Mouse (Mus musculus): ENCODE measurements at regions not wholly inside any gene's neighbourhood (a gene's known extent, or its start where the extent isn't known, plus 50 kb on each side); places are given as distances from the start of the nearest gene placed in this dataset.
A peak's percentile ranks its signal among the peaks of the same experiment; 100 is the strongest.
"Not testable (repeated sequence)": the region's sequence is repeated elsewhere in the genome, so short reads cannot be mapped to it uniquely, and the experiment has no call there.

DNA sequence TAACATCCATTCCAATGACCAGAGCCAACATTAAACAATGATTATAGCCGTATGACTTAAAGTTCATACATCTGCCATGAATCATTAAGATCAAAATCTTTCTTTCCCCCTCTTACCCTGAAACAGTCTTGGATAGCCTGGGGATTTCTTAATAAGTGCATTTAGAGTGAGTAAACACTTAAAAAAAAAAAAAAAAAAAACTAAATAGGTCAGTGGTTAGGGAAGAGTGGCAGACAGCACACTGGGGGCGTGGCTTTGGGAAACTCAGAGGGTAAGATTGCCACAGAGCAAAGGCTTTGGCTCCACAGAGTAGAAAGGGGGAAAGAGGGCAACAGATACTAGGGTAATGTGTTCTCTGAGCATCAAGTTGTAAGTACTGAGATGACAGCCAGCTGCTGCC is 382.3 kb downstream of the 1190002N15Rik start:
- DNase-seq, result no peak
- intact Hi-C loops (cut with DNase I), result no loop called here

- intact Hi-C loops (cut with DNase I), result no loop called here
- no peak for DNase-seq
These were observed 389.4 kb downstream of the 1190002N15Rik start for GRCm38 (mm10) chr9:94148474-94148873.

- intact Hi-C loops (cut with DNase I), result no loop called here
- no peak for DNase-seq
These were observed 391.1 kb downstream of the 1190002N15Rik start for GRCm38 (mm10) chr9:94146787-94147186.

DNA sequence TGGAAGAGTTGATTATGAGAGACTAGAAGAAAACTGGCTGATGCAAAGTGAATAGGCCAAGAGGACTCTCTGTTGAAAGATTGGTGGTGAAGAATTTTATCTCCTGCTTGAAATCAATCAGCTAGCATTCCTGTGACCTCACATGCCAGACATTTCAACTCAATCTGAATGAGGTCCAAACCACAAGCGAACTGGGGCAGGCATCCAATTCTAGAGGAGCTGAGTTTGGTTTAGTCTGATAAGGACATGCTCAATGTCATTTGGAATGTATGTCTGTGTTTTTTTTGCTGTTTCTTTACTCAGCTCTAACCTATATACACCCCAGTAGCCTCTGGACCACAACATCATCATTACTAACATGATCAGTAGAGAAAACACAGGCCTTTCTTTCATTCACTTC is 401.4 kb downstream of the 1190002N15Rik start:
- intact Hi-C loops (cut with DNase I), result no loop called here
- DNase-seq, result peak in 1 of 2 experiments; percentile 6

GRCm38 (mm10) chr9:94133682-94134081 is 404.2 kb downstream of the 1190002N15Rik start:
- DNase-seq, result no peak
- intact Hi-C loops (cut with DNase I), result no loop called here

DNA sequence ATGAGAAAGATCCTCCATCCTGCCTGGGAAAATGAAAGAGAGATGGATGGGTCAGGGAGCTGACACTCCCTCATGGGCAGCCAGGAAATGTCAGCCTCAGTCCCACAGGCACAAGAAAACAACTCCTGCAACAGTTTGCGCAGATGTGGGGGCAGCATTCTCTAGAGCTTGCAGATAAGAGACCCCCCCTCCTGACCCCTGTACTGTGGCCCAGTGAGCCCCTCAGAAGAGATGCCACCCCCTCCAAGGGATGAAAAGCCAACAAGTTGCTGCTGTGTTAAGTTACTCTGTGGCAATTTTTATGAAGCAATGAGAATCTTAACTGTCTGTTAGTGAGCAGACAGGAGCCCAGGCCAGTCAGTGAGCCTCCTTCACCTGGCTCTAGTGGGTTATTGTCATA is 406.5 kb downstream of the 1190002N15Rik start:
- no peak for DNase-seq
- intact Hi-C loops (cut with DNase I), result no loop called here

GRCm38 (mm10) chr9:94116961-94117360 is 420.9 kb downstream of the 1190002N15Rik start:
- peak; percentile 3 to 4 for DNase-seq
- intact Hi-C loops (cut with DNase I), result no loop called here

DNA sequence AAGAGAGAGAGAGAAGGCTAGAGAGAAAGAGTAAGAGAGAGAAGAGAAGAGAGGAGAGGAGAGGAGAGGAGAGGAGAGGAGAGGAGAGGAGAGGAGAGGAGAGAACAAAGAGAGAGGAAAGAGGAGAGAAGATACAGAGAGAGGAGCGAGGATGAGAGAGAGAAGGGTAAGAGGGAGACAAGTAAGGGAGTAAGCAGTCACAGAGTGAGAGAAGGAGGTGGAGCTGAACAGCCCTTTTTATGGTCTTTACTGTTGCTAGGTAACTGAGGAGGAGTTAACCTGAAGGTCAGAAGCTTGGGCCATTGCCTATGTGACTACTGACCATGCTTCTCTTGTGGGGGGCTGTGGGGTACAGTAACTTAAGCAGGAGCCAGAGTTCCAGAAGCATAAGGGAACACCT is 430.2 kb downstream of the 1190002N15Rik start:
- DNase-seq; intact Hi-C loops (cut with DNase I): not testable (repeated sequence)

- DNase-seq, result no peak
- intact Hi-C loops (cut with DNase I), result no loop called here
These were observed 433.2 kb downstream of the 1190002N15Rik start for GRCm38 (mm10) chr9:94104669-94105068.

DNA sequence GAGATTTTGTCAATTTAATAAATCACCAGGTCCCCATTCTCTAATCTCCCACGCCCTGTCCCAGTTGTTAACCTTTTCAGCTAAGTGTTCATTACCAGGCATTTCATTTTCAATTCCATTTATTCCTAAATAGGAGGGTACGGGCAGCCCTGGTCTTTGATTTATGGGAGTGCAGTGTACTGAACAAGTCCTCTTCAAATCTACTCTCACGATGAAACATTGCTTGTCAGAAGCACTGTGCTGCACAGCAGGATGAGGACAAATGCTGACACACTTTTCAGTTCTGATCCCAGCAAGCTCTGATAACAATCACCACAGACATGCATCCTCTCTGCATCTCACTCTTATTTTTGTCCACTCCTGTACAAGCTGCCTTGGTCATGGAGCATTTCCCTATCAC is 435.9 kb downstream of the 1190002N15Rik start:
- intact Hi-C loops (cut with DNase I), result no loop called here
- DNase-seq, result no peak

DNA sequence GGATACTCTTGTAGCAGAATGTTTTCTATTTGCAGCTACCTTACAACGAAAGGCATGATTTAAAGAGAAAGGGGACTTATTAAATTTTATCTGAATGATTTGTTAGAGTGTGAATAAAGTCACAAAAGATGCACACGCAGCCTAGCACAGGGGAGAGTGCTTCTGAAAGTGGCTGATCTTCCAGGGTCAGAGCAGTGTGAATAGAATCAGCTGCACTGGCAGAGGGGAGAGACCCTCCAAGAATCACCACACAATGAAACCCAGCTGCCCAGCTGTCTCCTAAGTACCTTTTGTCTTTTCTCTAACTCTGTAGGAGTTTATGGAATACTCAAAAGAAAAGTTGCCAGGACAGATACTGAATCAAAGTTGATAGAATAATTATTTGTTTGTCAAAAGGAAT is 443.1 kb downstream of the 1190002N15Rik start:
- intact Hi-C loops (cut with DNase I), result no loop called here
- DNase-seq, result no peak

DNA sequence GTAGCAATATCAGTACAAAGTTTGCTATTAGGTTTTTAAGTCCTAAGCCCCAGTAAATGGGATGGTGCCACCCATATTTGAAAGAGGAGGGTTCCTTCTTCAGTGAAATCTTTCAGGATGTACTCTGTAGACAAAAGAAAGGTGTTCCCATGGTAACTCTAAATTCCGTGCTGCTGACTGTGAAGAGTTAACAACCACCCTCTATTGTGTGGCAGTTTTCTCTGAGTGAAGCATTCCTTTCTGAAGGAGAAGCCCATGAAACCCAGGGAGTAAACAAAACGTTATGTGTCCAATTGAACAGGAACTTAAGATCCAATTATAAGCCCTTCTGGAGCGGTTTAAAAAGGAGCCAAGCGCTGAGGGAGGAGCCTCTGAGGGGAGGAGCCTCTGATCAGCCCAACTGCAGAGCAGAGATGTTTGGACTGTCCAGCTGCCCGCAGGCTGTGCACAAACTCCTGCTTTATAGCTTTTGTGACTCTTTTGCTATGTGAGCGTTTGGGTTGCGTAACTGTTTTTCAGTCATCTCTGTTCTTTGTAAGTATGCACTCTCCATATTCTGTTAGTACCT is 446.1 kb downstream of the 1190002N15Rik start:
- intact Hi-C loops (cut with DNase I), result no loop called here
- no peak for DNase-seq

DNA sequence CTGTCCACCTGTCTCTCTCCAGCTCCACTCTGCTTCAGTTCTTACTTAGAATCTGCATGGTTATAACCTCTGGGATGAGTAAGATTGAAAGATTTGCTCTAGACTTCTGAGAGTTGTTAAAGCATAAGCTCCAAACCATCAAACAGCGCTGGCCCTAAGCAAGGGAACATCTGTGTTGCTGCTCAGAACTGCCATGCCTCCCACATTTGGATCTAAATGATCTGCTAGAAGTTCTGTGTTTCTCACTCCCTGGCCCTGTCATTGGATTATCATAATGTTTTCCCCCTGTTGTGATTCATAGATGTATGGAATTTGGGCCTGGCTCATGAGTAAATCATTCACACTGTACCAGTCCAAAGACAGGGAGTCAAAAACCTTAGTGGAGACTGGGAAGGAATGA is 448.1 kb downstream of the 1190002N15Rik start:
- DNase-seq, result no peak

GRCm38 (mm10) chr9:94083629-94084411 is 454.1 kb downstream of the 1190002N15Rik start:
- intact Hi-C loops (cut with DNase I), result no loop called here
- no peak for DNase-seq

More for the DNA sequence above, 448.1 kb downstream of the 1190002N15Rik start:
- intact Hi-C loops (cut with DNase I), result no loop called here

- DNase-seq, result no peak
- intact Hi-C loops (cut with DNase I), result no loop called here
These were observed 463.0 kb downstream of the 1190002N15Rik start for GRCm38 (mm10) chr9:94074904-94075303.

DNA sequence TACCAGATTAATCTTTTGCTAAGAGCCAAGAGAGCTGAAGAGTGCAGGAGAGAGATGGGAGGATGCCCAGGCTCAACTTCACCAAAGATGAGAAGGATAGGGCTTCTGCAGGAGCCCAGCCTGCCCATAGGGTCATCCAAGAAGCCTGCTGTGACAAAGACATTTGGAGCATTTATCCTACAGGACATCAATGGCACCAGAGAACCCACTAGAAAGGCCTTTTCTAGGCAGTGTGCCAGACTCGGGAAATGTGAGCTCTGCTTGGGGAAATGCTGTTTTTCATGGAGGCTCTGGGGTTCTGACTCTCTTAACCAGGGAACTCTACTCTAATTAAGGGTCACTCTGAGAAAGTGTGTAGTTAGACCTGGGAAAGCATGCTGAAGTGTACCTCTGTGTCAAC is 470.8 kb downstream of the 1190002N15Rik start:
- DNase-seq, result no peak
- intact Hi-C loops (cut with DNase I), result no loop called here

GRCm38 (mm10) chr9:94053229-94053628 is 484.7 kb downstream of the 1190002N15Rik start:
- intact Hi-C loops (cut with DNase I), result no loop called here
- DNase-seq, result no peak

DNA sequence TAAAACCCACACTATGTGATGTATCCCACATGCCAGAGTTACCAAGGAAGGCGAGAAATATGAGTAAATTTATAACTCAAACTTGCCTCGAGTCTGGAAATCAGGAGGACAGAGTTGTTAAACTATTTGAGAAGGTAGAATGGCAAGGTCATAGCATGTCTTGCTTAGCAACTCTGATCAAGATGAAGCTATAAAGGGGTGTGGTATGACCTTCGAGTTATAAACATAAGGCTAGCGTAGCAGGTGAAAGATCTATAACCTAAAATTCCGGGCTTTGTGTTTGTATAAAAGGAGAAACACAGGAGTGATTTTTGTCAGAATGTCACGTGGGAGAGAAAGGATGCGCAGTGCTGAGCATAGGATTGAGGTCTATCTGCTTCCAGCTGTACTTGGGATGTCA is 490.0 kb downstream of the 1190002N15Rik start:
- intact Hi-C loops (cut with DNase I), result no loop called here
- DNase-seq, result no peak

GRCm38 (mm10) chr9:94045462-94046126 is 492.3 kb downstream of the 1190002N15Rik start:
- intact Hi-C loops (cut with DNase I), result no loop called here
- DNase-seq, result no peak

DNA sequence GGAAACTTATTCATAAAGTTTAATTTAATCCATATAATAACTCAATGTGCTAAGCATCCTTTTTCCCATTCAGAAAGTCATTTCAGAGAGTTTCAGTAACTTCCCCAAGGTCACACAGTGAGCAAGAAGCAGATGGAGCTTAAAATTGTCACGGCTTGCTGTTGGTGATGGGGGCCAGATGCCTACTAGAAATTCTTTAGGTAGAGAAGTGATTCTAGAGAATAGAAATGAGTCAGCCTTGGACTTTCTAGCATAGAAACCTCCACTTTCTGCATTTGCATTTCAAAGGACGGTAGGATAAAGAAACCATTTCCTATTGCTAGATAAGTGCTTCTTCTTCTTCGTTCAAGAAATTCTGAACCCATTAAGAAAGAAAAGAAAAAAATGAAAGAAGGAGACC is 514.1 kb downstream of the 1190002N15Rik start:
- no peak for DNase-seq
- intact Hi-C loops (cut with DNase I), result no loop called here

DNA sequence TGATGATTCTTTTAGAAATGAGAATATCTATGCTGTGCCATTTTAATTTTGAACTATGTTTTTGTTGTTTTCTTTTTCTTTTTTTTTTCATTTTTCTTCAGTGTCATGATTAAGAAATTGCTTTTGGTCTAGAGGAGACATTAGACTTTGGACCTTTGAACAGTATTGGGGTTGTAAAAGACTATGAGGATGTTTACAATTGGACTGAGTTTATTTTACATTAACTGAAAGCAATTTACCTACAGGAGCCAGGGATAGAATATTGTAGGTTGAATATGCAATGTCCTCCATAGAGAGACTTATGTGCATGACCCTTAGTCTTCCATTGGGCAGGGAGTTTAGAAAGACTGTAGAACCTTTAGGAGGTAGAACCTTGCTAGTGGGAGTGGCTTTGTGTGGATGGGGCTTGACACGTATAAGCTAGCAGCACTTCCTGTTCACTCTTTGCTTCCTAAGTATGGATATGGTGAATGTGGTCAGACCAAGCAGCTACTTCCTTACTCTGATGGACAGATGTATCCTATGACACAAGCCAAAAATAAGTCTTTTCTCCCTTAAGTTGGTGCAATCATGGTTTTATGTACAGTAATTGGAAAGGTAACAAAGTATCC is 516.5 kb downstream of the 1190002N15Rik start:
- DNase-seq, result no peak
- intact Hi-C loops (cut with DNase I), result no loop called here
